Mouse (Mus musculus): ENCODE data around the gene Naa35.

GRCm38 (mm10) chr13:59547716-59548115 lies 37.3 kb upstream of the Naa35 start:
- TF ChIP-seq POLR2A (IDR thresholded peaks at IDR 0.05; ENCODE audit: control insufficient read depth, low read depth, low read length) (no peak), CTCF (IDR thresholded peaks at IDR 0.05; ENCODE audit: control insufficient read depth, insufficient read depth, insufficient replicate concordance, low read depth, low read length) (no peak)
